Mouse (Mus musculus) bone marrow, adult 2 months (tissue): ENCODE results near the gene Ern1. TPM values are rescaled to one million over a fixed set of nuclear protein-coding genes. Genes with fewer than 3 reads are reported as not detected.

ENCODE experiments used
- H3K27ac ChIP-seq: fragments of 200-500 bp; 2 replicates; pipeline ENCODE4 v1.5.1; 2012; ENCODE audit warnings: low read depth, mild to moderate bottlenecking, control low read depth, inconsistent platforms, low read length; ENCODE audit not compliant: control insufficient read depth, poor library complexity, insufficient read depth
- H3K4me1 ChIP-seq: fragments of 200-500 bp; 2 replicates; pipeline ENCODE4 v1.6.1; 2011; ENCODE audit warnings: low read length; ENCODE audit not compliant: control insufficient read depth, insufficient read depth
- H3K4me3 ChIP-seq: fragments of 200-500 bp; replicated peaks from 2 replicates; pipeline ENCODE3; 2011; ENCODE audit warnings: mild to moderate bottlenecking, low read depth, low read length, control low read depth; ENCODE audit not compliant: control insufficient read depth
- CTCF ChIP-seq: fragments of 200-500 bp; IDR thresholded peaks from 2 replicates; pipeline ENCODE4 v1.5.1; 2011; ENCODE audit warnings: low read length, control low read depth; ENCODE audit not compliant: control insufficient read depth, insufficient read depth
- POLR2A ChIP-seq: fragments of 200-500 bp; IDR thresholded peaks from 2 replicates; pipeline ENCODE4 v1.6.1; 2011; ENCODE audit warnings: low read depth, mild to moderate bottlenecking, control low read depth, low read length, borderline replicate concordance; ENCODE audit not compliant: control insufficient read depth
- WGBS: fragments of 180-500 bp; shearing (Covaris S2); methylation state at CpG from one replicate; pipeline ENCODE4 v1.1.7; 2018; 5-methylcytosine and 5-hydroxymethylcytosine counted together
- polyA plus RNA-seq: library from polyadenylated mRNA; stranded (reverse); fragments of >200 nt; gene quantifications from 2 replicates; pipeline ENCODE4 v1.2.4, GENCODE M21; 2011; ENCODE audit warnings: low replicate concordance; ENCODE audit not compliant: missing spikeins, insufficient read depth, insufficient read length

The Ern1 gene
- polyA plus RNA-seq, 1 experiment, result 13.4 TPM

DNA sequence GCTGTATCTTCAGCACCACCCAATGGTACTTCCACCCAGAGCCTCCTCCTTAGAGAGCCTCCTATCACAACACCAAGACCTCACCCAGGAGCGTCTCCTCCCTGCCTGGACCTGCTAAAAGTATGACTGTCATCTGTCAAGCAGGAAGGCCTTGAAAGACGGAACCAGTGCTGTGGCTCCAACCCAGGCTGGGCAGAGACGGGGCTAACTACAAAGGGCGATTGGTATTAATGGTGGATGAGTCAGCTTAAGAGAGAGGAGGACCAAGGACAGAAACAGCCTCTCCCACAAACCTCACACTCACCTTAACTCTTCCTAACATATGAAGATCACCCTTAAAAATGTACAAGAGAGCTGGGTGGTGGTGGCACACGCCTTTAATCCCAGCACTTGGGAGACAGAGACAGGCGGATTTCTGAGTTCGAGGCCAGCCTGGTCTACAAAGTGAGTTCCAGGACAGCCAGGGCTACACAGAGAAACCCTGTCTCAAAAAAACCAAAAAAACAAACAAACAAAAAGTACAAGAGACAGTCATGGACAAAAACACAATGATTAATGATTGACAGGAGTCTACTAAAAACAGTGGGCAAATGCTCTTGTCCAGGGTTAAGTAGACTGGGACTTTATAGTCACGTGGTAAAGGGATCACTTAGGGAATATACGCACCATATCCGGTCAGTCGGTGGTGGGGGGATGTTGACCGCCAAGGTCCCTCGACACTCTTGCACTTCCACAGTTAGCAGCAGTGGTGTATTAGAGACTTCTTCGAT is 23.8 kb upstream of the Ern1 start:
- H3K4me1 ChIP-seq, result no peaks in the 10 kb centered on the region
- 86% methylated on average over 14 of the region's 14 CpGs for WGBS
- no peak overlapping the region for H3K27ac ChIP-seq
- TF ChIP-seq CTCF (no peak), POLR2A (no peak)
- H3K4me3 ChIP-seq, result no peak overlapping the region

DNA sequence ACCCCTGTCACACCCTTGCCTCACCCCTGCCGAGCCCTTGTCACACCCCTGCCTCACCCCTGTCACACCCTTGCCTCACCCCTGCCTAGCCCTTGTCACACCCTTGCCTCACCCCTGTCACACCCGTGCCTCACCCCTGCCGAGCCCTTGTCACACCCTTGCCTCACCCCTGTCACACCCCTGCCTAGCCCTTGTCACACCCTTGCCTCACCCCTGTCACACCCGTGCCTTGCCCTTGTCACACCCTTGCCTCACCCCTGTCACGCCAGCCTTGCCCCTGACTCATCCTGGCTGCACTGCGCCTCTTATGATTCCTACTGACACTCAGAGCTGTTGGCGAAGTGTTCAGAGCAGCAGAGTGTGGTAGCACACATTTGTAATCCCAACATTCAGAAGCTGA is 20.0 kb upstream of the Ern1 start:
- Histone ChIP-seq H3K4me3 (no peak overlapping the region), H3K27ac (no peak overlapping the region), H3K4me1 (no peaks in the 10 kb centered on the region)
- 82% methylated on average over 7 of the region's 7 CpGs for WGBS
- TF ChIP-seq POLR2A (no peak), CTCF (no peak)

DNA sequence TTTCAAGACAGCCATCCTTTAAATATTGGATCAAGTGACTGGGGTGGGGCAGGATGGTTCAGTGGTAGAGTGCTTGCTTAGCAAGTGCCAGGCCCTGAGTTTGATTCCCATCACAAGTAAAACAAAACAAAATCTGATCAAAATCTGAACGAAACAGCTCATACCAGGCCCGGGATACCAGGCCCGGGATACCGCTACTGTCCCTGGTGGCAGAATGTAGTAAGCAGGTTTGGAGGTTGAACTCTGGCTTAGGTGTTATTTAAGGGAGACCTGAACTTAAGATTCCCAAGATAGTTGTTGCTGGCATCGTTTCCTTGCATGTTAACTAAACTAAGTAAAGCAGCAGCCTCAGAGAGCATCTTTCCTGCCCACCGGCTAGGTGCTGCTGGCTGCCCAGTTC is 18.6 kb upstream of the Ern1 start:
- TF ChIP-seq CTCF (no peak), POLR2A (no peak)
- no peak overlapping the region for H3K27ac ChIP-seq
- no peak overlapping the region for H3K4me3 ChIP-seq
- 91% methylated on average over 6 of the region's 6 CpGs for WGBS
- no peaks in the 10 kb centered on the region for H3K4me1 ChIP-seq

- TF ChIP-seq CTCF, result no peak
- no peak for TF ChIP-seq POLR2A
- Histone ChIP-seq H3K4me3 (no peak overlapping the region), H3K27ac (no peak overlapping the region), H3K4me1 (no peaks in the 10 kb centered on the region)
Observed at GRCm38 (mm10) chr11:106504129-106504528, 16.5 kb upstream of the Ern1 start.

- no peak overlapping the region for H3K27ac ChIP-seq
- whole genome bisulfite sequencing, result 79% methylated on average over 4 of the region's 4 CpGs
- TF ChIP-seq CTCF (no peak), POLR2A (no peak)
- H3K4me3 ChIP-seq, result no peak overlapping the region
- H3K4me1 ChIP-seq, result no peaks in the 10 kb centered on the region
Observed at GRCm38 (mm10) chr11:106503425-106503717, 15.7 kb upstream of the Ern1 start.

DNA sequence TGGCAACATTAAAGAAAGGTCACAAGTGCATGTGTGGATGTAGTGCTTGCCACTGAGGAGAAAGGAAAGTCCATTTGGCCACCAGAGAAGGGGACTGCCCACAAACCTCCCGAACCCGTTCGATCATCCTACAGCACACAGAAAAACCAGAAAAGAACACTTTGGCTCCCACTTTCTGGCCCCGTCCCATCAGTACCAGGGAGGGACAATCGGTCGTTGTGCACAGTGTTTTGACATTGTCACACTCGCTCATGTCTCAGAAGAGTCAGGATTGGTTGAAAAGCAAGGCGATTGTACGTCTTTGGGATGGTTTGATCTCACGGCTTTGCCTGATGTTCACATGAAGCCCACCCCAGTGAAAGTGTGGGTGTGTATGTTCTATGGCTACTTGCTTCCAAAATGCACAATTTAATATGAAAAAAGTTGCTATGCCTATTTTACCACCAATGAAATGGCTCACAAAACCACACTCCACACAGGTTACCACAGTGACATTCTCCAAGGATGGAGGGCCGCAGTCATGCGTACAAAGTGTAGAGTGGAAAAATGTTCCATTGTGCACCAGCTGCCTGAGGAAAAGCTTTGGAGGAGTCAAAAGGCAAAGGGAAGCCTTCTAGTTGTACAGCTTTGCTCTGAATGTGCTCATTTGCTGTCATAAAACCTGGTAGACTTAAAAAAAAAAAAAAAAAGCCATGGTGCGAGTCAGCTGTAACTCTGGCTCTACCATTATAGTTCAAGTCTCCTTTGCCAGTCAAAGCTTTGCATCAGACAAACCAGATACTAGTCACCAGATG is 15.2 kb upstream of the Ern1 start:
- WGBS, result 68% methylated on average over 13 of the region's 13 CpGs
- Histone ChIP-seq H3K27ac (no peak overlapping the region), H3K4me3 (no peak overlapping the region), H3K4me1 (no peaks in the 10 kb centered on the region)
- TF ChIP-seq POLR2A (no peak), CTCF (no peak)

GRCm38 (mm10) chr11:106502159-106502505 is 14.5 kb upstream of the Ern1 start:
- no peak for TF ChIP-seq CTCF
- TF ChIP-seq POLR2A, result no peak
- H3K27ac ChIP-seq, result no peak overlapping the region
- H3K4me1 ChIP-seq, result no peaks in the 10 kb centered on the region
- no peak overlapping the region for H3K4me3 ChIP-seq

DNA sequence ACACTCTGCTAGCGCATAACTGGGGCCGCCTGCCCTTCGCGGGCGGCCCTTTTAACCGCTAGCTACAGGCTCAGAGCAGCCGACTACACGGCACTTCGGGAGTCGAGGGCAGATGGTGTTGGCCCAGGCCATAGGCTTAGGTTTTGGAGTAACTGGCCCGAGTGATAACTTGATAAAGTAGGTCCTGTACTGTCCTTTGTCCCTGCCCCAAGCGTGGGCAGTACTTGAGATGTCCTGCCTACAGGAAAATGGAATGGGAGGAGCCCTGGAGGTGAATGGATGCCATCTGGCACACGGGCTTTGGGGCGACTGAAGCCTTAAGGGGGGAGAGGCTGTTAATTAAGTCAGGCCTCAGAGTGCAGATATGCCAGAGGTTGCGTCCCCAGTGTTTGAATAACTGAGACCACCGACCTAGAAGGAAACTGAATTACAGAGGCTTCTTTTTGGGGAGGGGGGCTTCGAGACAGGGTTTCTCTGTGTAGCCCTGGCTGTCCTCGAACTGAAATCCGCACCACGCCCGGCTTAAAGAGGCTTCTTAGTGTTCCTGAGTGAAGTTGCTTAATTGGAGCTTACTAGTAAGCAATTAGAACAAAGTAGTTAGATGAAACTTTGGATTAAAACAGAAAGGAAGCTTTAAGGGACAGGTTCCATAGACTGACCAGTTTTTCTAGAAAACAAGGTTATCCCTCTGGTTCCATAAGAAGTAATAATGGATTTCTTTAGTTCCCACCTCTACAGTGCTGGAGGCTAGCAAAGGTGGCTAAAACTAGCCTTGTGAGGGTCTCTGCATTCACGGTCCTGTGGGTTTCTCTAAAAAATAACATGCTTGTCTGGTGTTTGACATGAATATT is 13.9 kb upstream of the Ern1 start:
- 4% methylated on average over 22 of the region's 22 CpGs for WGBS
- H3K4me3 ChIP-seq, result peak overlapping the region; percentile 81
- H3K4me1 ChIP-seq, result no peaks in the 10 kb centered on the region
- H3K27ac ChIP-seq, result peak overlapping the region; percentile 63
- TF ChIP-seq CTCF, result no peak
